ENCODE assay signal across 12 mouse cellular contexts in genomic region chr7:141432186-141432611, GRCm38 (mm10). TPM values are rescaled to one million over a fixed set of nuclear protein-coding genes. Genes with fewer than 3 reads are reported as not detected.
DNase-seq lines count a peak whose midpoint lies in the region; ATAC-seq lines count a peak whose summit lies in the region.
"Had no signal": no experiment of that assay in that cellular context is flagged by ENCODE, and none has a peak within 500 bp of the region (broad histone marks: within the 10 kb centered on the region; RNA-seq: fewer than 3 reads in every experiment).

No protein-coding gene starts in this region.

- ATAC-seq in intestine, embryonic 16.5 days = no peak
- ATAC-seq in intestine, embryonic 15.5 days = no peak
- ATAC-seq in megakaryocyte-erythroid progenitor cell, adult 5-6 weeks (replicated peaks; ENCODE audit: low FRiP score, low TSS enrichment, poor library complexity, severe bottlenecking) = no peak
- ATAC-seq: forebrain, postnatal 0 days had no signal

- peaks cover 21% of the 10 kb centered on the region for H3K36me3 ChIP-seq in intestine, embryonic 16.5 days (ENCODE audit: control insufficient read depth, insufficient read depth, low read length)
- peaks cover 25% of the 10 kb centered on the region; the same call in 1 of the 2 replicates for H3K36me3 ChIP-seq in intestine, embryonic 15.5 days

- H3K27ac ChIP-seq in intestine, embryonic 16.5 days (ENCODE audit: low read length) = no peak overlapping the region
- no peak overlapping the region for H3K27ac ChIP-seq in intestine, embryonic 15.5 days
- H3K27ac ChIP-seq: embryonic facial prominence, embryonic 13.5 days had no signal

- no peaks in the 10 kb centered on the region for H3K27me3 ChIP-seq in intestine, embryonic 16.5 days (replicated peaks; ENCODE audit: control insufficient read depth, insufficient read depth, low read length)
- H3K27me3 ChIP-seq in intestine, embryonic 15.5 days (replicated peaks) = no peaks in the 10 kb centered on the region
- H3K27me3 ChIP-seq: embryonic facial prominence, embryonic 13.5 days had no signal

- DNase-seq in ovary, postnatal 36 days (ENCODE audit: low spot score) = peak; percentile 69
- DNase-seq in ovary, postnatal 14 days (ENCODE audit: low spot score) = no peak
- peak; percentile 89 to 92 for DNase-seq in adrenal gland, postnatal 36 days
- DNase-seq in heart, postnatal 4 days = peak; percentile 74
- DNase-seq in B cell, adult 2 months = no peak
- DNase-seq: forebrain, postnatal 0 days; lung, embryonic 14.5 days had no signal

- no peaks in the 10 kb centered on the region for H3K9me3 ChIP-seq in intestine, embryonic 16.5 days (ENCODE audit: control insufficient read depth, low read length)
- H3K9me3 ChIP-seq in intestine, embryonic 15.5 days = no peaks in the 10 kb centered on the region
- H3K9me3 ChIP-seq: embryonic facial prominence, embryonic 13.5 days had no signal

- no peak overlapping the region for H3K4me3 ChIP-seq in intestine, embryonic 16.5 days (ENCODE audit: low read length)
- no peak overlapping the region for H3K4me3 ChIP-seq in intestine, embryonic 15.5 days (replicated peaks)
- H3K4me3 ChIP-seq: embryonic facial prominence, embryonic 13.5 days had no signal

- H3K4me2 ChIP-seq in intestine, embryonic 16.5 days (ENCODE audit: low read depth, low read length) = no peak overlapping the region
- H3K4me2 ChIP-seq in intestine, embryonic 15.5 days (replicated peaks) = no peak overlapping the region
- H3K4me2 ChIP-seq: embryonic facial prominence, embryonic 13.5 days; lung, embryonic 14.5 days had no signal

- WGBS in intestine, embryonic 16.5 days = 83% methylated on average over 8 of the region's 8 CpGs
- WGBS in intestine, embryonic 15.5 days = 78% methylated on average over 8 of the region's 8 CpGs

- peaks cover 42% of the 10 kb centered on the region for H3K4me1 ChIP-seq in intestine, embryonic 16.5 days (ENCODE audit: control insufficient read depth, insufficient read depth, low read length)
- peaks cover 40% of the 10 kb centered on the region for H3K4me1 ChIP-seq in intestine, embryonic 15.5 days (replicated peaks)

- H3K9ac ChIP-seq in intestine, embryonic 16.5 days (ENCODE audit: low read depth, low read length) = peak overlapping the region; percentile 14; the same call in 1 of the 2 replicates
- H3K9ac ChIP-seq in intestine, embryonic 15.5 days = no peak overlapping the region
- H3K9ac ChIP-seq: forebrain, postnatal 0 days; lung, embryonic 14.5 days had no signal

RNA-seq across cellular contexts. Expression of gene Cend1, which starts 2.9 kb away (rescaled TPM):
- 3.2 and 4.0 TPM in 2 replicates for polyA plus RNA-seq in intestine, embryonic 16.5 days (2015; fragmentation: Nextera tagmentation; extraction: Ambion mirVana)
- 3.8 and 3.9 TPM in 2 replicates for polyA plus RNA-seq in intestine, embryonic 15.5 days (2015; fragmentation: Nextera tagmentation; extraction: Ambion mirVana)
- 1 to 10 TPM in 1 of 2 experiments, under 1 TPM in 1; 0.70 to 1.3 TPM for total RNA-seq in adrenal gland, postnatal 36 days (2021)
- total RNA-seq in heart, postnatal 4 days (2021) = 1 to 10 TPM; 1.5 to 1.6 TPM
- not detected in 2 replicates for total RNA-seq in megakaryocyte-erythroid progenitor cell, adult 5-6 weeks (2014; fragmentation: Nextera tagmentation)
- total RNA-seq in megakaryocyte-erythroid progenitor cell, adult 5-6 weeks (2017) = not detected in 2 replicates
- total RNA-seq: MEL had no signal
- polyA plus RNA-seq: lung, embryonic 14.5 days had no signal

RNA-seq across cellular contexts. Expression of gene Slc25a22, which starts 5.5 kb away (rescaled TPM):
- polyA plus RNA-seq in intestine, embryonic 16.5 days (2015; fragmentation: Nextera tagmentation; extraction: Ambion mirVana) = 34.6 and 37.7 TPM in 2 replicates
- polyA plus RNA-seq in intestine, embryonic 15.5 days (2015; fragmentation: Nextera tagmentation; extraction: Ambion mirVana) = 28.5 and 33.1 TPM in 2 replicates
- total RNA-seq in adrenal gland, postnatal 36 days (2021) = 100 to 1,000 TPM; 110 to 120 TPM
- total RNA-seq in heart, postnatal 4 days (2021) = 10 to 100 TPM; 30.5 to 32.3 TPM
- 25.9 and 45.2 TPM in 2 replicates for total RNA-seq in megakaryocyte-erythroid progenitor cell, adult 5-6 weeks (2014; fragmentation: Nextera tagmentation)
- 3.4 and 6.7 TPM in 2 replicates for total RNA-seq in megakaryocyte-erythroid progenitor cell, adult 5-6 weeks (2017)

RNA-seq across cellular contexts. Expression of gene Pidd1, which starts 11.6 kb away (rescaled TPM):
- polyA plus RNA-seq in intestine, embryonic 16.5 days (2015; fragmentation: Nextera tagmentation; extraction: Ambion mirVana) = 7.3 and 8.0 TPM in 2 replicates
- polyA plus RNA-seq in intestine, embryonic 15.5 days (2015; fragmentation: Nextera tagmentation; extraction: Ambion mirVana) = 7.6 and 9.6 TPM in 2 replicates
- 1 to 10 TPM; 1.5 to 2.3 TPM for total RNA-seq in adrenal gland, postnatal 36 days (2021)
- 1 to 10 TPM; 5.9 to 6.4 TPM for total RNA-seq in heart, postnatal 4 days (2021)
- 46.5 and 64.8 TPM in 2 replicates for total RNA-seq in megakaryocyte-erythroid progenitor cell, adult 5-6 weeks (2014; fragmentation: Nextera tagmentation)
- 7.5 and 14.3 TPM in 2 replicates for total RNA-seq in megakaryocyte-erythroid progenitor cell, adult 5-6 weeks (2017)

RNA-seq across cellular contexts. Expression of gene Rplp2, which starts 15.0 kb away (rescaled TPM):
- polyA plus RNA-seq in intestine, embryonic 16.5 days (2015; fragmentation: Nextera tagmentation; extraction: Ambion mirVana) = 1,164 and 1,258 TPM in 2 replicates
- polyA plus RNA-seq in intestine, embryonic 15.5 days (2015; fragmentation: Nextera tagmentation; extraction: Ambion mirVana) = 1,378 and 1,526 TPM in 2 replicates
- total RNA-seq in adrenal gland, postnatal 36 days (2021) = 1,000 to 10,000 TPM; 1,094 to 1,114 TPM
- 1,000 to 10,000 TPM; 1,146 to 1,184 TPM for total RNA-seq in heart, postnatal 4 days (2021)
- 4,458 and 6,012 TPM in 2 replicates for total RNA-seq in megakaryocyte-erythroid progenitor cell, adult 5-6 weeks (2014; fragmentation: Nextera tagmentation)
- total RNA-seq in megakaryocyte-erythroid progenitor cell, adult 5-6 weeks (2017) = 2,286 and 2,743 TPM in 2 replicates

RNA-seq across cellular contexts. Expression of gene Gatd1, which starts 18.3 kb away (rescaled TPM):
- 47.5 and 48.2 TPM in 2 replicates for polyA plus RNA-seq in intestine, embryonic 16.5 days (2015; fragmentation: Nextera tagmentation; extraction: Ambion mirVana)
- 47.4 and 49.2 TPM in 2 replicates for polyA plus RNA-seq in intestine, embryonic 15.5 days (2015; fragmentation: Nextera tagmentation; extraction: Ambion mirVana)
- 10 to 100 TPM; 24.9 to 46.7 TPM for total RNA-seq in adrenal gland, postnatal 36 days (2021)
- 10 to 100 TPM; 12.5 to 12.9 TPM for total RNA-seq in heart, postnatal 4 days (2021)
- 26.8 and 33.7 TPM in 2 replicates for total RNA-seq in megakaryocyte-erythroid progenitor cell, adult 5-6 weeks (2014; fragmentation: Nextera tagmentation)
- 10.9 and 13.9 TPM in 2 replicates for total RNA-seq in megakaryocyte-erythroid progenitor cell, adult 5-6 weeks (2017)

Comparison
In these comparisons a context has a peak if more than half of its experiments do, and no peak if none do; other contexts are left out.
1. DNase-seq: peak in ovary, postnatal 36 days (single experiment), adrenal gland, postnatal 36 days (2 of 2) and heart, postnatal 4 days (single experiment); none in ovary, postnatal 14 days (single experiment) and B cell, adult 2 months (0 of 2).